In genomic region chr7:130715467-130715866, GRCm38 (mm10) we compare ENCODE assay signal across 23 mouse cellular contexts. TPM values are rescaled to one million over a fixed set of nuclear protein-coding genes. Genes with fewer than 3 reads are reported as not detected.
A peak's percentile ranks its signal among the peaks of the same experiment; 100 is the strongest.
DNase-seq lines count a peak whose midpoint lies in the region; ATAC-seq and TF ChIP-seq lines count a peak whose summit lies in the region.
"Had no signal": no experiment of that assay in that cellular context is flagged by ENCODE, and none has a peak within 500 bp of the region (broad histone marks: within the 10 kb centered on the region; RNA-seq: fewer than 3 reads in every experiment).

No protein-coding gene starts in this region.

- H3K27ac ChIP-seq in hindbrain, postnatal 0 days: peak overlapping the region; percentile 9; the same call in 1 of the 2 replicates
- no peak overlapping the region for H3K27ac ChIP-seq in hindbrain, embryonic 12.5 days
- peak overlapping the region; percentile 83 for H3K27ac ChIP-seq in cerebellum, adult 2 months (ENCODE audit: insufficient read depth, low read length)
- H3K27ac ChIP-seq in kidney, embryonic 15.5 days: no peak overlapping the region
- H3K27ac ChIP-seq: embryonic facial prominence, embryonic 12.5 days; forebrain, embryonic 13.5 days; heart, embryonic 10.5 days; liver, embryonic 12.5 days had no signal

- peak; percentile 62 for DNase-seq in hindbrain, postnatal 0 days (ENCODE audit: low spot score)
- peak; percentile 97 for DNase-seq in brain, adult 2 months (ENCODE audit: low read depth, low spot score)
- DNase-seq in cerebellum, adult 2 months: peak; percentile 90 to 96
- DNase-seq in cerebellum, postnatal 25 days: peak; percentile 89
- DNase-seq: gastrocnemius, postnatal 10 days; kidney, adult 18-20 months; kidney, postnatal 10 days; lung, adult 18-20 months; lung, postnatal 10 days; right cerebral cortex, postnatal 14 days; spleen, adult 18-20 months had no signal

- WGBS in hindbrain, postnatal 0 days: 56% methylated on average over 3 of the region's 3 CpGs
- 92% methylated on average over 3 of the region's 3 CpGs for WGBS in hindbrain, embryonic 12.5 days
- 8% methylated on average over 3 of the region's 3 CpGs for WGBS in cerebellum, adult 2 months
- WGBS in kidney, embryonic 15.5 days: 95% methylated on average over 3 of the region's 3 CpGs

- peaks cover 17% of the 10 kb centered on the region; the same call in 1 of the 2 replicates for H3K36me3 ChIP-seq in hindbrain, postnatal 0 days (ENCODE audit: insufficient read depth, low read length)
- peaks cover 25% of the 10 kb centered on the region for H3K36me3 ChIP-seq in hindbrain, embryonic 12.5 days
- H3K36me3 ChIP-seq in kidney, embryonic 15.5 days: peaks cover 27% of the 10 kb centered on the region
- H3K36me3 ChIP-seq: liver, embryonic 12.5 days had no signal

- H3K4me2 ChIP-seq in hindbrain, postnatal 0 days (ENCODE audit: low read depth, low read length): peak overlapping the region; percentile 24; the same call in 1 of the 2 replicates
- H3K4me2 ChIP-seq in hindbrain, embryonic 12.5 days (replicated peaks): no peak overlapping the region
- no peak overlapping the region for H3K4me2 ChIP-seq in kidney, embryonic 15.5 days
- H3K4me2 ChIP-seq: embryonic facial prominence, embryonic 12.5 days; forebrain, embryonic 13.5 days; liver, embryonic 12.5 days; midbrain, embryonic 11.5 days had no signal

- H3K4me3 ChIP-seq in hindbrain, postnatal 0 days (ENCODE audit: low read length): no peak overlapping the region
- H3K4me3 ChIP-seq in hindbrain, embryonic 12.5 days: no peak overlapping the region
- no peak overlapping the region for H3K4me3 ChIP-seq in cerebellum, adult 2 months (replicated peaks; ENCODE audit: insufficient read depth, low read depth, low read length)
- H3K4me3 ChIP-seq in kidney, embryonic 15.5 days (replicated peaks): no peak overlapping the region
- H3K4me3 ChIP-seq: embryonic facial prominence, embryonic 12.5 days; forebrain, embryonic 13.5 days; heart, embryonic 10.5 days; liver, embryonic 12.5 days had no signal

- H3K9ac ChIP-seq in hindbrain, postnatal 0 days (replicated peaks; ENCODE audit: low read length): no peak overlapping the region
- no peak overlapping the region for H3K9ac ChIP-seq in hindbrain, embryonic 12.5 days
- H3K9ac ChIP-seq in kidney, embryonic 15.5 days: no peak overlapping the region
- H3K9ac ChIP-seq: embryonic facial prominence, embryonic 12.5 days; forebrain, embryonic 13.5 days; liver, embryonic 12.5 days had no signal

- H3K27me3 ChIP-seq in hindbrain, postnatal 0 days (ENCODE audit: insufficient read depth, low read length): no peaks in the 10 kb centered on the region
- no peaks in the 10 kb centered on the region for H3K27me3 ChIP-seq in hindbrain, embryonic 12.5 days
- H3K27me3 ChIP-seq in cerebellum, adult 2 months (ENCODE audit: control insufficient read depth, insufficient read depth, low read length): no peaks in the 10 kb centered on the region
- H3K27me3 ChIP-seq in kidney, embryonic 15.5 days: no peaks in the 10 kb centered on the region
- H3K27me3 ChIP-seq: embryonic facial prominence, embryonic 12.5 days; forebrain, embryonic 13.5 days; liver, embryonic 12.5 days had no signal

- peak; percentile 64 for ATAC-seq in hindbrain, postnatal 0 days
- no peak for ATAC-seq in hindbrain, embryonic 12.5 days (ENCODE audit: low FRiP score)
- no peak for ATAC-seq in kidney, embryonic 15.5 days (replicated peaks; ENCODE audit: low FRiP score)
- ATAC-seq in erythroid progenitor cell, adult 5-6 weeks (replicated peaks; ENCODE audit: low FRiP score, poor library complexity, severe bottlenecking): no peak
- ATAC-seq: CD4-positive, CD25-positive, alpha-beta regulatory T cell, adult 4 months; forebrain, embryonic 13.5 days; liver, embryonic 12.5 days had no signal

- H3K9me3 ChIP-seq in hindbrain, postnatal 0 days (ENCODE audit: low read length): no peaks in the 10 kb centered on the region
- H3K9me3 ChIP-seq in hindbrain, embryonic 12.5 days (replicated peaks): no peaks in the 10 kb centered on the region
- no peaks in the 10 kb centered on the region for H3K9me3 ChIP-seq in kidney, embryonic 15.5 days (replicated peaks)
- H3K9me3 ChIP-seq: embryonic facial prominence, embryonic 12.5 days; forebrain, embryonic 13.5 days; heart, embryonic 10.5 days; liver, embryonic 12.5 days had no signal

- TF ChIP-seq CTCF in hindbrain, postnatal 0 days (IDR thresholded peaks at IDR 0.05; ENCODE audit: low read depth): no peak
- TF ChIP-seq CTCF in cerebellum, adult 2 months (IDR thresholded peaks at IDR 0.05; ENCODE audit: borderline replicate concordance, insufficient read depth, low read depth, low read length): no peak

- H3K4me1 ChIP-seq in hindbrain, postnatal 0 days (ENCODE audit: insufficient read depth, low read length): peaks cover 24% of the 10 kb centered on the region; the same call in 1 of the 2 replicates
- H3K4me1 ChIP-seq in hindbrain, embryonic 12.5 days: peaks cover 40% of the 10 kb centered on the region
- H3K4me1 ChIP-seq in cerebellum, adult 2 months (ENCODE audit: control insufficient read depth, insufficient read depth, low read length): peaks cover 54% of the 10 kb centered on the region
- H3K4me1 ChIP-seq in kidney, embryonic 15.5 days: peaks cover 26% of the 10 kb centered on the region

- no peak for TF ChIP-seq POLR2A in cerebellum, adult 2 months (IDR thresholded peaks at IDR 0.05; ENCODE audit: borderline replicate concordance, insufficient read depth, low read length)

RNA-seq across cellular contexts. Expression of gene Btbd16, which starts 58.4 kb away (rescaled TPM):
- not detected in 2 replicates for total RNA-seq in hindbrain, postnatal 0 days (2014; rRNA removed)
- polyA plus RNA-seq in hindbrain, postnatal 0 days (2015; fragmentation: Nextera tagmentation; extraction: Ambion mirVana): 0.10 and 0.18 TPM in 2 replicates
- not detected in 2 replicates for polyA plus RNA-seq in hindbrain, embryonic 12.5 days (2016; fragmentation: Nextera tagmentation; extraction: Ambion mirVana)
- 0.44 and 0.47 TPM in 2 replicates for polyA plus RNA-seq in cerebellum, adult 2 months (2012; rRNA removed)
- not detected in 2 replicates for polyA plus RNA-seq in kidney, embryonic 15.5 days (2015; fragmentation: Nextera tagmentation; extraction: Ambion mirVana)
- total RNA-seq in erythroid progenitor cell, adult 5-6 weeks (2015; ENCODE audit: low replicate concordance): not detected in 2 replicates
- not detected in 2 replicates for total RNA-seq in erythroid progenitor cell, adult 5-6 weeks (2017; ENCODE audit: low replicate concordance)
- total RNA-seq: adrenal gland, adult 18-20 months had no signal
- polyA plus RNA-seq: forebrain, embryonic 13.5 days; limb, embryonic 11.5 days; liver, embryonic 12.5 days; midbrain, embryonic 11.5 days; neural tube, embryonic 11.5 days had no signal

Comparison
In these comparisons a context has a peak if more than half of its experiments do, and no peak if none do; other contexts are left out.
1. H3K27ac ChIP-seq: peak in hindbrain, postnatal 0 days (single experiment) and cerebellum, adult 2 months (single experiment); none in hindbrain, embryonic 12.5 days (single experiment) and kidney, embryonic 15.5 days (single experiment).
2. Peak in every context shown above with its lines, with median percentiles within 50 percentile points of each other: DNase-seq.